Mouse (Mus musculus) megakaryocyte, adult 5-6 weeks (primary cell): ENCODE data around the gene Gm20721. TPM values are rescaled to one million over a fixed set of nuclear protein-coding genes. Genes with fewer than 3 reads are reported as not detected.
"Not testable (repeated sequence)": the region's sequence is repeated elsewhere in the genome, so short reads cannot be mapped to it uniquely, and the experiment has no call there.

Source experiments
- ATAC-seq: 2 replicates; pipeline ENCODE4 v1.8.0; 2016; ENCODE audit warnings: mild to moderate bottlenecking, inconsistent platforms; ENCODE audit not compliant: poor library complexity, severe bottlenecking
- total RNA-seq, 2 experiments: library from RNA; stranded (forward) in 1 of 2; stranded (reverse) in 1 of 2; fragments of 153-499, 151-499 nt in 1 of 2; fragments of 221-1000, 200-1000 nt in 1 of 2; gene quantifications; 2 replicates each; pipeline versions ENCODE4 v1.2.3 to v1.2.4; 2015 to 2017

Gene Gm20721
- 0.21 TPM in 1 of 2 replicates, not detected in the other for total RNA-seq (2015)
- total RNA-seq (2017), result 1.5 and 3.4 TPM in 2 replicates

- ATAC-seq, result no peak
Observed at GRCm38 (mm10) chr2:174346612-174346998, at the start of gene Gm20721. Gene Gm20721 (minus strand): TSS chr2:174346712.

- peak; percentile 51; the same call in 1 of the 2 replicates for ATAC-seq
Observed at GRCm38 (mm10) chr2:174393383-174393782, 46.9 kb upstream of the Gm20721 start.

GRCm38 (mm10) chr2:174392554-174392953 is 46.0 kb upstream of the Gm20721 start:
- ATAC-seq, result no peak

- ATAC-seq, result no peak
Observed at GRCm38 (mm10) chr2:174391936-174392335, 45.4 kb upstream of the Gm20721 start.

GRCm38 (mm10) chr2:174381021-174381420 is 34.5 kb upstream of the Gm20721 start:
- ATAC-seq, result no peak

- no peak for ATAC-seq
Observed at GRCm38 (mm10) chr2:174366571-174366970, 20.1 kb upstream of the Gm20721 start.

GRCm38 (mm10) chr2:174359656-174360055 is 13.1 kb upstream of the Gm20721 start:
- no peak for ATAC-seq

GRCm38 (mm10) chr2:174358516-174358915 is 12.0 kb upstream of the Gm20721 start:
- ATAC-seq, result no peak

- ATAC-seq, result not testable (repeated sequence)
Observed at GRCm38 (mm10) chr2:174346999-174347668, 622 bp upstream of the Gm20721 start.

- ATAC-seq, result no peak
Observed at GRCm38 (mm10) chr2:174344996-174345395, 1.5 kb downstream of the Gm20721 start.

- peak; percentile 84 for ATAC-seq
Observed at GRCm38 (mm10) chr2:174344003-174344655, 2.4 kb downstream of the Gm20721 start.

GRCm38 (mm10) chr2:174343566-174343965 is 2.9 kb downstream of the Gm20721 start:
- no peak for ATAC-seq

- ATAC-seq, result no peak
Observed at GRCm38 (mm10) chr2:174342793-174343400, 3.6 kb downstream of the Gm20721 start.

GRCm38 (mm10) chr2:174340893-174341580 is 5.5 kb downstream of the Gm20721 start:
- no peak for ATAC-seq

GRCm38 (mm10) chr2:174340229-174340892 is 6.2 kb downstream of the Gm20721 start:
- no peak for ATAC-seq

- no peak for ATAC-seq
Observed at GRCm38 (mm10) chr2:174339701-174340100, 6.8 kb downstream of the Gm20721 start.

- ATAC-seq, result no peak
Observed at GRCm38 (mm10) chr2:174337275-174337674, 9.2 kb downstream of the Gm20721 start.

GRCm38 (mm10) chr2:174334415-174334814 is 12.1 kb downstream of the Gm20721 start:
- no peak for ATAC-seq

- no peak for ATAC-seq
Observed at GRCm38 (mm10) chr2:174333239-174333890, 13.1 kb downstream of the Gm20721 start.
